Mouse (Mus musculus) R1 (cell line): Measurements from ENCODE around the gene Tuba8.

Experiments used
- DNase-seq: peaks from one replicate; pipeline ENCODE4 v3.0.0-alpha.2; 2018; ENCODE audit warnings: low read depth, low spot score

The Tuba8 gene

DNA sequence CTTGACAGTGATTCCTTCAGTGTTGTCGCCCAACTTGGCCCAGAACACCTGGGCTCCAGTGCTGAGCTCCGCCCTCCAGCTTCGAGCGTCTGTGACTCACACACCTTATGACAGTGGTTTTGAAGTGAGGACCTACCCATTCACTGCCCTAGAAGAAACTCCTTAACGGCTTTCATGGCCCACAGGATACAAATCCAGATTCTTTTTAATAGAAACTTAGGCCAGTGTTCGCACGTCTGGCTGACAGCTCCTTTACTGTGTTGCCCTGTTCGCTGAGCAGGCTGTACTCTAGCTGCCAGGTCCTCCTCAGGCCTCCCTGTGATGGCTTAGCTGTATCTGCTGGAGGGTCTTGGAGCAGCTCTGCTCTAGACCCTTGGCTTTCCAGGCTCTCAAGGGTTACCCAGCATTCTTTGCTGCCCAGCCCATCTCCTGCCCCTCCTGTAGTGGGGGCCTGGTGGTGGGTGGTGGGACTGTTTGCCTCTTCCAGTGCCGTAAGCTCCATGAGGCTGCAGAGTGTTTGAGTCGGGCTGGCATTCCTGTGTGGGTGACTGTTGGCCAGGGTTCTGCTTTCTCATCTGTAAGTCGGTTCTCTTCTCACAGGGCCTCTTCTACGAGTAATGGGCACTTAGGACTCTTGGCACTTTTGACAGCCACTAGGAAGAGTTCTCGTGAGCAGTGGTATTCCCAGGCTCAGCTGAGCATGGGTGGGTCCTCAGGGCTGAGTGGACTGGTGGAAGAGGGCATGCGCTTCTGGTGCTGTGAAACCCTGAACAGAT lies 15.4 kb upstream of the Tuba8 start:
- no peak for DNase-seq

DNA sequence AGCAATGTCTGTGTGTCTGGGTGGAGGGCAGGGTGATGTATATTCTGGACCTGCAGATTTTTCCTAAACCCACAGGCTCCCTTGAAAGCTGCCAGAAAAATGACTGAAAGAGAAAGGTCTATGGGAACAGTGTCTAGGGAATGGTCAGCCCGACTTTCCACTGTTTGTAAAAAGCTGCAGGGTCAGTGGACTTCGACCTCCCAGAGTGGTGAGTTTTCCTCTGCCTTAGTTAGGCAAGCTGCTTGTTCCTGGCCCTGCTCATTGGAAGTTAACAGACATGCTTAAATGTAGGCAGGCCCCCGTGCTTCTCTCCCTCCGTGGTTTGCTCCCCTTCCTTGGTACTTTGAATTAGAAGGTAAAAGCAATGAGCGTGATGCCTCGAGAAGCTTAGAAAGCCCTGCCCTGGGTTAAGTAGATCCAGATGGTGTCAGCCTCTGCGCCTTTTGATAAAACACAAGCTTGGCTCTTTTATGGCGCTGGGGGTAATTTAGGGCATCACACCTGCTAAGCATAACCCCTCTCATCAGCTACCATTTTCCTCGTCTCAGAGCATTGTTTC lies 12.6 kb upstream of the Tuba8 start:
- DNase-seq: no peak

DNA sequence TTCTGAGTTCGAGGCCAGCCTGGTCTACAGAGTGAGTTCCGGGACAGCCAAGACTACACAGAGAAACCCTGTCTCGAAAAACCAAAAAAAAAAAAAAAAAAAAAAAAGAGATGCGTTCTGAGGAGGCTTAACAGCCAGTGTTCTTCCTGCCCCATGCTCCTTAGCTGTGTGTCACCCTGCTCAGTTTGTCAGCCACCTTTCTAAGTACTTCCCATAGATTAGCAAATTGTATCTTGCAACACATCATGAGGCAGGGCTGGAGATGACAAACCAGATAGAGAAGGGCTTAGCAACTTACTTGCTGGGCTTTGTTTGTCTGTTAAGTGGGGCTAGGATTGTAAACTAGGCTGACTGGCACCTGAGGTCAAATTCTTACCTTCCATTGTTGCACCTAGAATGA lies 10.0 kb upstream of the Tuba8 start:
- no peak for DNase-seq

GRCm38 (mm10) chr6:121202026-121202425 lies 8.5 kb upstream of the Tuba8 start:
- DNase-seq: peak; percentile 89

DNA sequence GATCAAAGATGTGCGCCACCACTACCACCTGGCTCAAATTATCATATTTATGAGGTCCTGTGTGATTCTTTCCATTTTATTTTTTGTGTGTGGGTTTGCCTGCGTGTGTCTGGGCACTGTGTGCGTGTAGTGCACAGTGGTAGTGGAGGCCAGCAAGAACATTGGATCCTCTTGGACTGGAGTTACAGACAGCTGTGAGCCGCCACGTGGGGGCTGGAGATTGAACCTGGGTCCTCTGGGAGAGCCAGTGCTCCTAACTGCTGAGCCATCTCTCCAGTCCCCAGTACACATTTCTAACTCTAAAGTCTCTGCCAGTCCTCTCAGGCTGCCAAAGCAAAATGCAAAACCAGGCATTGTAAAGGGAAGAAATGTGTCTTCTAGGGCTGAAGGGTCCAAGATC lies 4.0 kb upstream of the Tuba8 start:
- no peak for DNase-seq

DNA sequence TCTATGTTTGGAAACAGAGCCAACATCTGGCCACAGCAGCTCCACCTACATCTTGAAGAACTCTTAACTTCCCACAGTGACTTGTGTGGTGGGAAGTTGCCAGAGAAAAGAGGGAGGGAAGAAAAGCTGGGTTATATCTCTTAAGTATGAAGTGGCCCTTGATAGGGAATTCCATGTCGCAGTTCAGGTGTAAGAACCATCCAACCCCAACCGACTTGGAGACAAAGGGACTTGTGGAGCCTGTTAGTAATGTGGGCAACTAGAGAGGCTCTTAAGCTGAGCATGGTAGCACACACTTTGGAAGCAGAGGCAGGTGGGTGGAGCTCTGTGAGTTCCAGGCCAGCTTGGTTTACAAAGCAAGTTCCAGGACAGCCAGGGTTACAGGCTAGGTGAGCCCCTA lies 912 bp upstream of the Tuba8 start:
- DNase-seq: no peak

DNA sequence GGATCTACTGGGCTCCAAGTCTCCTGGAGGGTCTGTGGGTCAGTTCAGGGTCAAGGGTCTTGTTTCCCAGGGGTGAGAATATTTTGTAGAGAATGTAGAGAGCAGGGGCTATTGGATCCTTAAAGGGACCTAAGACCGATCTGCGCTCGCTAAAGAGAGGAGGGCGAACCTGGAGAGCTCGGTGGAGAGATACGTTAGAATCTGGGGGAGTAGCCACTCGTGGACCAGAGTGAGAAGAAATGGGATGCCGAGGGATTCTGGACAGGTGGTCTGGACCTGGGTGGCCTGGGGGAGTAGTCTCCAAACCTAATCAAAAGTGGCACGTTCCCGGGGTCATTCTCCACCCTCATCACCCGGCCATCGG lies 412 bp downstream of the Tuba8 start:
- no peak for DNase-seq

DNA sequence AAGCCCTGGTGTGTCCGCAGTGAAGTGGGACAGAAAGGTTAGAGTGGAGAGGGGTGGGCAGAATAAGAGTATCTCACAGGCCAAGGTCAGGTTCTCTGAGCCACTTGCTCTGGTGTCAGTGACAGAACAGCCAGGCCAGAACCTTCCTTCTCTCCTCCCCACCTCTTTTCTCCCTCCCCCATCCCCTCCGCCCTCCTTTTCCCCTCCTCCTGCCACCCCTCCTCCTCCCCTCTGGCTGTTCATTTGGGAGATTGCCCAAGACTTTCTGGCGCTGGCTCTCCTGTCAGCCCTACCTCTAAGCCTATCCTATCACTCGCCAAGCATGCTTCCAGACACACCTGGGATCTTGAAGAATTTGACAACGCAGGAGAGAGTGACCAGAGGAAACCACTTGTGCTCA lies 1.2 kb downstream of the Tuba8 start:
- DNase-seq: no peak

- no peak for DNase-seq
Measured at GRCm38 (mm10) chr6:121212988-121213387, 2.5 kb downstream of the Tuba8 start.

GRCm38 (mm10) chr6:121214221-121214620 lies 3.7 kb downstream of the Tuba8 start:
- DNase-seq: no peak

DNA sequence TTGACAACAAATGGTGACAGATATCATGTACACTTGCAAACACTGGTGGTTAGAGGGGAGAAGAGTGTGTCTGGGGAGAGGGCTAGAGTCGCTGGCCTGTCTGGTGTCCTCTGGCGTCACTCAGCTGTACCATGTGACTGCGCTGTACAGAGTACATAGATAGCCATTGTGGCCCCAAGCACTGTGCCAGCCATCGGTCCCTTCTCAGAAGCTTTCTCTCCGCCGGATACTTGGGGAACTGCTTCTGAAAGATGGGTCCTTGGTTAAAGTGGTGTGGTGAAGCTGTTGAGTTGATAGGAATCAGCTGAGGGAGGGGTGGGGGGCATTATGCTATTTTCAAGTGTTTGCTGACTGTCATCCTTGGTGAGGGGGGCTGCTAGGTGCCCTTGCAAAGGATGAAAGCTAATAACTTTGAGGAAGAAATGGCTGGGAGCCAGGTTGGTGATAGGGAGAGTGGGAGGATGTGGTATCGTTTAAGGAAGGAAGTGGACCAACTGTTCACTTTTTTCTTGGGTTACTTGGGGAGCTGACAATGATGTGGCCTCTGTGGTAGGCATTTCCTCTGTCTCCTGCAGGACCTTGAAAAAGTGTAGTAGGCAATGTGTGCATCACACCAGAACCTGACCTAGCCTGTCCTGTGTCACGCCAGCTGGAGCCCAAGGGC lies 4.3 kb downstream of the Tuba8 start:
- no peak for DNase-seq

DNA sequence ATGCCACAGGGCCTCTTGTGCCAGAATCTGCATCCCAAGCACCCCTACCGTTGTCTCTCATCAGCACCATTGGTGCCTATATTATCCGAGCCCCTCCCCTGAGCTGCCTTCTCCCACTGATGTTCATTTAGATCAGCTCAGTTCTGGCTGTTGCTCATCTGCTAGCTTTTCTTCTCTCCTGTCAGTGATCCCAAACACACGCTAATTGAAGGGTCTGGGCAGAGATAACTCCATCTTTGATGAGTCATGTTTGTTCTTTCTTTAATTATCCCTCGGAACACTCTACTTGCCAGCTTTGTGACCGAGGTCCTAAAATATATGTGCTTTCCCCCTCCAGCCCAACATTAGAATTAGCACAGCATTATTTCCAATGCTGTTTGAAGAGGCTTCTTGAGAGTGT lies 4.8 kb downstream of the Tuba8 start:
- no peak for DNase-seq

GRCm38 (mm10) chr6:121215896-121216295 lies 5.4 kb downstream of the Tuba8 start:
- no peak for DNase-seq

DNA sequence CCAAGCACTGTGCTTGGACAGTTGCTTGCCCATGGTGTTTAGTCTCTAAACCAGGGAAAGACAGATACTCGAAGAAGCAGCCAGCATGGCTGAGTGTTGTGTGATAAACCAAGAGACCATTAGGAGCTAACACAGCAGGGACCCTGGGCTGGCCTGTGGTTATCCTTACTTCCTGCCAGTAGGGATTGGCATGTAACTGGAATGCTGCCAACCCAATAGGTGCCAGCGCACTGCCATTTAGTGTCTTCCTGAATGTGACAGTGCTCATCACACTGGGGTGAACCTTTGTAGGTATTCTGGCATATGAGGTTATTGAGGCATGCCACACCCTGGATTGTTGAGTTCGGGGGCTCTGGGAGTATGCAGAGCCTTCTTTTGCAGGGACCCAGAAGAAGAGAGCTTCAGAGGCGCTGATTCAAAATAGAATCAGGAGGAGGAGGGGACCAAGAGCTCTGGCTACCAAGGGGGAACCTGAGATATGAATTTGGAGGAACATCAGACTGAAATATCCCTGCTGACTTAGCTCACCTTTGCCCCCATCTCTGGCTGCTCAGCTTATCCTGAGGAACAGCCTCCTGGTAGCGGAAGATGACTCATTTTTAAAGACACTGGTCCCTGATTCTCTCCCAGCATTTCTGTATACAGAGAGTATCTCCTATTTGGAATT lies 6.2 kb downstream of the Tuba8 start:
- no peak for DNase-seq

- peak; percentile 25 for DNase-seq
Measured at GRCm38 (mm10) chr6:121218002-121218401, 7.5 kb downstream of the Tuba8 start.

GRCm38 (mm10) chr6:121219406-121219805 lies 8.9 kb downstream of the Tuba8 start:
- DNase-seq: no peak

GRCm38 (mm10) chr6:121220181-121220580 lies 9.7 kb downstream of the Tuba8 start:
- no peak for DNase-seq

DNA sequence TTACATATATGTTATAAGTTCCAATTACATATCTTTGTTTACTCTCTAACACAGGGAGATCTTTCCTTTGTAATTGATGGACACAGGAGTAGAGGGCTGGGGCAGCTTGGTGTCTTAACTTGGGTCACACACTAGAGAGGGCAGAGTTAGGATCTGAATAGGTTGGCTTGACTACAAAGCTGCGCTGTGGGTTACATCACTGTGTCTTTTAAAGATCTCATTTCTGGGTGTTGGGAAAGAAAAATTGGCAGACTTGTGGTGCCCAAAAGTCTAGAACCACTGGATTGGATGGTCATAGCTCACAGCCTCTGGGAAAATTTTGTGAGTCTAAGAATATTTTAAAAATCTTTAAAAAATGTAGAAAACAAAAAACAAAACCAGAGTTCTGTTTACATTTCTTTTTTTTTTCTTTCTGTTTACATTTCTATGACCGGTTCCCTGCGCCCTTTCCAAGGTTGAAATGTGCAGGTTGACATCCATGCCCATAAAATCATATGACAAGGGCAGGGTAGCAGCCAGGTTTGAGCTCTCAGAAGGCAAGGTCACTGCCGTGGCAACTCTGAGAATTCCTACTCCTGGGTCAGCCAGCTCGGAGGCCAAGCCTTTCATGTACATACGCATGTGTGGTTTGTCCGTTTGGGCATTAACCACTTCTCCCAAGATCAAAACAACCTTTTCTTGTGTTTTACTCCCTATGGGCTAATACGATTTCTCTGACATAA lies 11.5 kb downstream of the Tuba8 start:
- DNase-seq: no peak

DNA sequence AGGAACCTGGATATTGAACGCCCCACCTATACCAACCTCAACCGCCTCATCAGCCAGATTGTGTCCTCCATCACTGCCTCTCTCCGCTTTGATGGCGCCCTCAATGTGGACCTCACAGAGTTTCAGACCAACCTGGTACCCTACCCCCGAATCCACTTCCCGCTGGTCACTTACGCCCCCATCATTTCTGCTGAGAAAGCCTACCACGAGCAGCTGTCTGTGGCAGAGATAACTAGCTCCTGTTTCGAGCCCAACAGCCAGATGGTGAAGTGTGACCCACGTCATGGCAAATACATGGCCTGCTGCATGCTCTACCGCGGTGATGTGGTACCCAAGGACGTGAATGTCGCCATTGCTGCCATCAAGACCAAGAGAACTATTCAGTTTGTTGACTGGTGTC lies 12.5 kb downstream of the Tuba8 start:
- DNase-seq: no peak

GRCm38 (mm10) chr6:121224067-121224466 lies 13.6 kb downstream of the Tuba8 start:
- no peak for DNase-seq

- DNase-seq: peak; percentile 22
Measured at GRCm38 (mm10) chr6:121224993-121225392, 14.5 kb downstream of the Tuba8 start.

- DNase-seq: no peak
Measured at GRCm38 (mm10) chr6:121226043-121226442, 15.5 kb downstream of the Tuba8 start.
